Mouse (Mus musculus): Measurements from ENCODE around the gene Sohlh1.

- TF ChIP-seq CEBPB (IDR thresholded peaks at IDR 0.05; ENCODE audit: low read depth) (no peak), USF1 (IDR thresholded peaks at IDR 0.05; ENCODE audit: low read depth) (no peak), CTCF (IDR thresholded peaks at IDR 0.05; ENCODE audit: control insufficient read depth, insufficient read depth, insufficient read length) (no peak), MYOD1 (IDR thresholded peaks at IDR 0.05; ENCODE audit: control insufficient read depth, insufficient read length, low read depth) (no peak), MAX (IDR thresholded peaks at IDR 0.05) (no peak), FOSL1 (IDR thresholded peaks at IDR 0.05; ENCODE audit: insufficient read depth, low read length, poor library complexity, severe bottlenecking) (no peak), MYOG (IDR thresholded peaks at IDR 0.05; ENCODE audit: control insufficient read depth, extremely low read depth, insufficient read length) (no peak)
Observed at GRCm38 (mm10) chr2:25824751-25825150, 22.3 kb downstream of the Sohlh1 start.

All from C2C12 (cell line).